Mouse (Mus musculus) MEL-GATA-1-ER (cell line): ENCODE data around the gene D6Ertd527e.

Experiments used
- DNase-seq: peaks from one replicate; pipeline ENCODE4 v3.0.0-alpha.2; 2012; ENCODE audit warnings: low read depth; ENCODE audit errors: extremely low read depth

D6Ertd527e gene

GRCm38 (mm10) chr6:87151427-87151826 lies 46.9 kb downstream of the D6Ertd527e start:
- no peak for DNase-seq

GRCm38 (mm10) chr6:87152461-87153230 lies 48.1 kb downstream of the D6Ertd527e start:
- peak; percentile 90 for DNase-seq

DNA sequence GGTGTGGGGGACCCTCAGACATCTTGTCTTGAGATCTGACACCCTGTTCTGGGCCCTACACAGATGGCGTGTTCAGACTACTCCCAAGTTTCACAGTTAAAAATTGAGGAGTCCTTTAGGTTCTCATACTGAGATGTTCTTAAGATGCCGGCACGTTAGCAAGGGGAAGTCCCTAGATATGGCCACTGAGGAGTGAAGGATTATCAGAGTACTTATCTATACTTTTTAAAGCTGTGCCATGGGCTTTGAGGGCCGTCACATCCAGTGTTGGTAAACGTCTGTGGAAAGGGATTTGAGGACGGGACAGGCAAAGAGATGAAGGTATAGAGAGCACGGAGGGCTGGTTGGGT lies 48.7 kb downstream of the D6Ertd527e start:
- DNase-seq = no peak

GRCm38 (mm10) chr6:87153836-87154235 lies 49.3 kb downstream of the D6Ertd527e start:
- no peak for DNase-seq

- DNase-seq = no peak
Measured at GRCm38 (mm10) chr6:87158062-87158623, 53.6 kb downstream of the D6Ertd527e start.

- no peak for DNase-seq
Measured at GRCm38 (mm10) chr6:87160196-87160595, 55.6 kb downstream of the D6Ertd527e start.

- DNase-seq = no peak
Measured at GRCm38 (mm10) chr6:87161391-87162263, 57.1 kb downstream of the D6Ertd527e start.
